Mouse (Mus musculus) T-helper 17 cell (primary cell): Measurements from ENCODE around the gene Thada.

Experiments used
- in situ Hi-C, 2 experiments: fragments of 300-600 bp; cut with MboI, MseI; formaldehyde crosslinking; loops; 1 replicate in 1 of 2; 2 replicates in 1 of 2; pipeline ENCODE4 v1.15.1; 2025; ENCODE audit warnings: high pct_unique_total_duplicates in 2 of 2

Thada gene

GRCm38 (mm10) chr17:84372411-84373045 lies 93.5 kb downstream of the Thada start:
- in situ Hi-C loops, result no loop called here

- in situ Hi-C loops, result no loop called here
These were observed 95.6 kb downstream of the Thada start for GRCm38 (mm10) chr17:84370385-84370784.

- in situ Hi-C loops, result no loop called here
These were observed 96.2 kb downstream of the Thada start for GRCm38 (mm10) chr17:84369769-84370168.

- in situ Hi-C loops, result no loop called here
These were observed 97.6 kb downstream of the Thada start for GRCm38 (mm10) chr17:84368213-84369014.

- in situ Hi-C loops, result no loop called here
These were observed 98.3 kb downstream of the Thada start for GRCm38 (mm10) chr17:84367663-84368062.

- in situ Hi-C loops, result no loop called here
These were observed 100.2 kb downstream of the Thada start for GRCm38 (mm10) chr17:84365791-84366301.

GRCm38 (mm10) chr17:84365006-84365716 lies 100.8 kb downstream of the Thada start:
- in situ Hi-C loops, result no loop called here

- in situ Hi-C loops, result loop anchor here in 1 of 2 experiments (5.0 kb wide), 1 partner anchor 41 kb away; no protein-coding TSS in a partner anchor
These were observed 102.6 kb downstream of the Thada start for GRCm38 (mm10) chr17:84363444-84363843.

- in situ Hi-C loops, result loop anchor here in 1 of 2 experiments (5.0 kb wide), 1 partner anchor 40 kb away; no protein-coding TSS in a partner anchor
These were observed 103.3 kb downstream of the Thada start for GRCm38 (mm10) chr17:84362581-84363286.

- in situ Hi-C loops, result loop anchor here in 1 of 2 experiments (5.0 kb wide), 1 partner anchor 39 kb away; no protein-coding TSS in a partner anchor
These were observed 105.0 kb downstream of the Thada start for GRCm38 (mm10) chr17:84361006-84361405.

- in situ Hi-C loops, result loop anchor here in 1 of 2 experiments (5.0 kb wide), 1 partner anchor 38 kb away; no protein-coding TSS in a partner anchor
These were observed 106.2 kb downstream of the Thada start for GRCm38 (mm10) chr17:84359810-84360209.

- in situ Hi-C loops, result no loop called here
These were observed 106.9 kb downstream of the Thada start for GRCm38 (mm10) chr17:84358951-84359644.

GRCm38 (mm10) chr17:84357776-84358175 lies 108.2 kb downstream of the Thada start:
- in situ Hi-C loops, result no loop called here

GRCm38 (mm10) chr17:84356056-84356887 lies 109.7 kb downstream of the Thada start:
- in situ Hi-C loops, result no loop called here

GRCm38 (mm10) chr17:84355006-84355405 lies 111.0 kb downstream of the Thada start:
- in situ Hi-C loops, result no loop called here

- in situ Hi-C loops, result no loop called here
These were observed 112.1 kb downstream of the Thada start for GRCm38 (mm10) chr17:84353902-84354311.

- in situ Hi-C loops, result no loop called here
These were observed 112.6 kb downstream of the Thada start for GRCm38 (mm10) chr17:84353224-84353901.

- in situ Hi-C loops, result no loop called here
These were observed 113.2 kb downstream of the Thada start for GRCm38 (mm10) chr17:84352790-84353154.
